Mouse (Mus musculus) liver, embryonic 14.5 days (tissue): ENCODE measurements around the gene Spty2d1.

Experiments used
- CTCF ChIP-seq: IDR thresholded peaks from 2 replicates; pipeline ENCODE4 v1.5.1; 2016; ENCODE audit warnings: antibody characterized with exemption, low read depth, control low read depth
- EP300 ChIP-seq: IDR thresholded peaks from 2 replicates; pipeline ENCODE4 v1.6.1; 2016; ENCODE audit warnings: antibody characterized with exemption, low read depth

GRCm38 (mm10) chr7:47052276-47052675, 44.1 kb upstream of the Spty2d1 start:
- no peak for TF ChIP-seq EP300
- no peak for TF ChIP-seq CTCF
